Mouse (Mus musculus) cerebellum, adult 8-10 months (tissue): ENCODE results near the gene Pth2r.

Source experiments
- DNase-seq: peaks from one replicate; pipeline ENCODE4 v3.0.0; 2022

The Pth2r gene

DNA sequence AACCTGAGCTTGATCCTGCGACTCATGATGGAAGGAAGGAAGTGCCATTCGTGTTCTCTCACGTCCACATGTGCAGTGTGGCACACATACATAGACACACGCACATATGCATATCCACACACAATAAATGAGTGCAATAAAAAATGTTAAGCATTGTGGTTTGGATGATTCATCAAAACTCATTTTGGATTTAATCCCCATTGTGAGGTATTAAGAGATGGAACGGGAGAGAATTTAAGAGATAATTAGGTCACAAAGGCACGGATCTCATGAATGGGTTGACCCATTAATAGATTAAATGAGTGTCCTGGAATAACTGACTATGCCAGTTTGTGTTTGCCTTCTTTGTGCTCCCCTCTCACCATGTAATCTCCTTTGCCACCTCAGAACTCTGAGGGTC lies at the start of gene Pth2r:
Gene Pth2r (plus strand): TSS at position 301 of the 400 bp plus-strand sequence.
- no peak for DNase-seq

DNA sequence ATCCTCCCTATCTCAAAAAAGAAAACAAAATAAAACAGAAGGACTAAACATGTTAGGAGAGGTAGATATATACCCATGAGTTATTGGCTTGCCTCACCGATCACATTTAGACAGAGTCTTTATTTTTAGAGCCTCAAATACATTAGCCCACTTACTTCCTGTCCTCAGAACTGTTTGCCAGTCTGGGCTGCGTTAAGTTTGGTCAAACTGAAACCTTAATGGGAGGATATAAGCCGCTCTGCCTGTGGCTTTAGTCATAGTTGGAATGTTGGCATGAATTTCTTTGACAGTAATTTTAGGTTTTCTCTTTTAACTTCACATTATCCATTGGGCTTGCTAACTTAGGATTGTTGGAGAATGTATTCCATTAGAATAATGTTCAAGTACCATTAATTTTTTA lies 44.1 kb upstream of the Pth2r start:
- DNase-seq = no peak

DNA sequence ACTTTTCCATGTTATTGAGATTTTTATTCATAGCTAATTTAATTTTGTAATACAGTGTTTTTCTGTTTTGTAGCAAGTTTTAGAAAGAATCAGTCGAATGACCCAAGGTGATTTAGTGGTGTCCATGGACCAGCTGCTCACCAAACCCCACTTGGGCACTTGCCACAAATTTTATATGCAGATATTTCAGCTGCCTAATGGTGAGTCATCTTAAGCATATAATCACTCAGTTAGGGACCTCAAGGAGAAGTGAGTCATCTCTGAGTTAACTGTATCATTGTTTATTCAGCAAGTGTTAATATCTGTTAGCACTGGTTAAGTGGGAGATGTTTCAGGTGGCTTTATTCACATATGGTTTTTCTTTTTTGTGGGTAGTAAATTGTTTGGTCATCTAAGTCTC lies 36.2 kb upstream of the Pth2r start:
- DNase-seq = no peak

DNA sequence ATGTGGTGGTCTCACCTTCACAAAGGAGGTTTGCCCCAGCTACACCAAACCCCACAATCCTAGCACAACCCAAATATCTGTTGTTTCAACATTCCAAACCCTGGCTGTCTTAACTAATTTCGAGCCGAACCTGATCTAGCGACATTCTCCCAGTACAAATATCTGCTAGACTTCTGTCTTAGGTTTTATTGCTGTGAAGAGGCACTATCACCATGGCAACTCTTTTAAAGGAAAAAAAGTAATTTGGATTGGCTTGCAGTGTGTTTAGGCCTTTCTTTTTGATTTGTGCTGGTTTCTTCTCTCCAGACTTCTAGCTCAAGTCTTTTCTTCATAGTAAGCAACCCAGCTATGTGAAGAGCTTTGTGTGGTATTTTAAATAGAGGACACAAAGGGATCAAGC lies 1.4 kb upstream of the Pth2r start:
- no peak for DNase-seq

DNA sequence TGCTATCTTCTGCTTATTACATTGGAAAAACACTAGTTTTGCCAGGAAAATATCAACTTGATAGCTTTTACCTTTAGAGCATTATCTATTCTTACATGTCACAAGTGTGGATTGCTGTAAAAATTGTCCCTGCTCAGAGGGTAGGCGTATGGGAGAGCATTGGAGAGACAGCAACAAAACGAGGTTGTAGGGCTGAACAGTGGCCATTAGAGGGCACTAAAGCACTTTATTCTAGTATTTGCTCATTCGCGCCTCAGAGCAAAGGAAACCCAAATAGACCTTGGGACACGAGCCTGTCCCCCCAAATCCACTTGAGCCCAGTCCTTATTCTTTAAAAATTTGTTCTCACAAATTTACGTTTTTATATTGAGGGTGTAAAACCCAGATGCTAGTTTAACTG lies 910 bp downstream of the Pth2r start:
- DNase-seq = peak; percentile 57

DNA sequence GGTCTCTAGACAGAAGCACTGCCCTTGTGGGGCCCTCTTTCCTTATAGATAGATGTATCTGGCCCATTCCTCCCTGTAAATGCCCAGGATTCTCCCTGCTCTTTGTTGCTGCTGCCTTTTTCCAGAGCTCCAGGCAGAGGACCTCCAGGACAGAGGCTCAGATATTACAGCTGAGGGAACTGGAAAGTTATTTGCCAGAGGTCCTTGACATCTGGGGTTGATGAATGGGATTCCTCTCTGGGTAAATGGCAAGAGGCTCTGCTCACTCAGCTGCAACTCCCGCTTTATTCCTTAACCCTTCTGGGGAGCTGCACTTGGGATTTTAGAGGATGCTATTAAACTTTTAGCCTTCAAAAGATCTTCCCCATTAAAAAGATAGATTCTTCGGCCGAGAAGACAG lies 26.6 kb downstream of the Pth2r start:
- no peak for DNase-seq

DNA sequence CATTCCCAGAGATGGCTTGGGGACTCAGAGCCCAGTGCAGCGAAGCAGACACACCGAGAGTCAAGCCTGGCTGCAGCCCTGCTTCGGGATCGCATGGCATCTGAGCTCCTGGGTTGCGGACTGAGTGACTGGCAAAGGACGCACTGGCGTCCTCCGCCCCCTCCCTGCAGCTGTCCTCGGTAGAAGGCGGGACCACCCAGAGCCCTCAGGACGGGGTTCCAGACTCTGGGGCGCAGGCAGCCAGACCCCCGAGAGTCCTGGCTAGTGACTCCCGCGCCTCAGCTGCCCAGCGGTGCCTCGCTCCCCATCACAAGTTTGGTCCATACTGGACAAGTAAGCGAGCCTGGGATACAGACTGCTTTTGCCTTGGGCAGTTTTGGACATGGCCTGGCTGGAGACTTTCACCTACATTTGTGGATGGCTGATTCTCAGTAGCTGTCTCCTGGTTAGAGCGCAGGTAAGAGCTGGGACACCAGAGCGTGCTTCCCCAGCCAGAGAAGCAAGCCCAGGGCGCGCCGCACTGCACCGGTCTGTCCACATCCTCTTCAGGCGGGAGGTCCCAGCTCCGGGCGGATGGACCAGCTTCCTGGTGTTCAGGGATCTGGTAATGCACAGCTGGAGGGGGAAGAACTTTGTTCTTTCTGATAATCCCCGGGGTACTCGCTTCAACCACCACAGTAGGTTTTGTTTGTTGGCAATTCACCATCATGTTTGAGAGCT lies 29.5 kb downstream of the Pth2r start:
- peak; percentile 13 for DNase-seq

DNA sequence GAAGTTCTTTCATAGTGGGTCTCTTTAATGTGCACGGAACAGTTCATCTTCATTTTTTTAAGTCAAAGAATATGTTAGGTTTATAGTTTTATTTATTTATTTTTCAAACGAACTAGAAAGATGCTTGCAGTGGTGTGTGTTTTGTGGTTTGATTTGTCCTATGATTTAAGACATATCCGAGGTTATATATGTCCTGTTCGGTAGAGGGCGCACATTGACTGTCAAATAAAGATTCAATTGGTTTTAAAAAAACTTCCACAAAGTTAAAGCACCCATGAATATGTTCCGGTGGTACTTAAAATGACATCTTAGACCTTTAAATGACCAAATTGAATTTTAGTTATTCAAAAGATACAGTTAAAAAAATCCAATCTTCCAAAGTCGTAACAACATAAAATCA lies 30.3 kb downstream of the Pth2r start:
- DNase-seq = peak; percentile 62

DNA sequence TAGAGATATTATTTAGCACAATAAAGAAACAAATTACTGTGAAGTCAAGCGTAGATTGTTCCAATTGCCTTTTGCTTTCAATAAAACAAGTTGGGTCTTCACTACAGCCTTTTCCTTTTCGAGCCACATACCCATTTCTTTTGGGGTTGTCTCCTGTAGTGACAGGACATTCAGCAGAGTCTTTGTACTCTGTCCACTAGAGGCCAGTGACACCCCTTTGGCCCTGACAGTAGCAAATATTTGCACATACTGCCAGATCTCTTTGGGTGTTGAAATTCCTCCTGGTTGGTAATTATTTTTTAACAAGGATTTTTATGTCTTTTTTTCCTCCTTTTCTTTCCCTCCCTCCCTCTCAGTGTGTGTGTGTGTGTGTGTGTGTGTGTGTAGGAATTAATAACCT lies 31.0 kb downstream of the Pth2r start:
- DNase-seq = no peak

DNA sequence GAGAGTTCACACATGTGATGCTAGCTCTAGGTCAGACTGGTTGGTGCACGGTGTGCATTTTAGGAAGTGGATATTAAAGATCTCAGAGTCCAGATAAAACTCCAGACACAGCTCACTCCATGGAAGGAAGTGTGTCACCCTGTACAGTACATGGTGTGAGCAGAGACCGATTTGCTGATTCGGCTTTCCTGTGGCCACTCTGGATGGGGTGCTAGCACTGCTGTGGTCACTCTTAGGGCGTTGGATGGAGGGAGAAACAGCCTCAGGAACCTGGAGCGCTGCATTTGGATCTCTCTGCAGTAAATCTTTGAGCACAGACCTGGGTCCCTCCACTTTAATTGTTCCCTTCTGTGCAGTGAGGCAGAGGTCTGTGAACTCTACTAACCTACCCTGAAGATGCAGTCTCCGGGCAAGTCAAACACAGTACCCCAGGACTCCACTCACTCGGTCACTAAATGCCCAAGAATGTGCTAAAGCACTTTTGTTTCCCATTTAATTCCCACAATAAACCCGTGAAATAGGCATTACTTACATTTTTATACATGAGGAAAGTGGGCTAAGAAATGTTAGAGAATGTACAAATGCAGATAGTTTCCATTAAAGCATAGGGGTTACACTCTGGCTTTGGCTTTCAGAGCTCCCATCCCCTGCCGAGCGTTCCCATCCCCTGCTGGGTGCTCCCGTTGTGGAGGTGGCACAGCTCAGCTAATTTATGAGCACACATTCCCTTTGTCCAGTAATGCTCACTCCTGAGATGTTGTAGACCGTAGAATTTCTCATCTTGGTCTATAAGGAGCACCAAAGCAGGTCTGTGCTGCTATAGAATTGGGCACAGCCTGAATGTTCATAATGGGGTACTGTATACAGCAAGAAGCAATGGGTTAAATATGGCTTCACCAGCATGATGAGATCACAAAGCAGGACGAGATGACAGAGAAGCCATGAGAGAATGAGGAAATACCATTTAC lies 32.5 kb downstream of the Pth2r start:
- DNase-seq = no peak

DNA sequence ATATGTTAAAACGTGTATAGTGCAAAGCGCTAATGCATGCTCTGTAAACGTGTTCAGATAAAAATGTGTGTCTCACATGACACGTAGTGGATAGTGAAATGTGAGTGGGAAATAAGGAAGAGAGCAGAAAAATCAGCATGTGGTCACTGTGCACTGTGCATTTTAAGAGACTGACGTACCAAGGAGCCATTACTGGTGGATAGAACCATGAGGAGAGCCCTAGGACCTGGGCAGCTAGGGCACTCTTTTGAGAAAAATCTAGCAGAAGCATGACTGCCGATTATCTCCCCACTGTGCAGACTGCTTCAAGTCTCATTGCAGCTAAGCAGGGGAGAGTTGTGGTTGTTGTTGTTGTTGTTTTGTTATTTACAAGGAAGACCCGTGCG lies 33.2 kb downstream of the Pth2r start:
- DNase-seq = no peak

DNA sequence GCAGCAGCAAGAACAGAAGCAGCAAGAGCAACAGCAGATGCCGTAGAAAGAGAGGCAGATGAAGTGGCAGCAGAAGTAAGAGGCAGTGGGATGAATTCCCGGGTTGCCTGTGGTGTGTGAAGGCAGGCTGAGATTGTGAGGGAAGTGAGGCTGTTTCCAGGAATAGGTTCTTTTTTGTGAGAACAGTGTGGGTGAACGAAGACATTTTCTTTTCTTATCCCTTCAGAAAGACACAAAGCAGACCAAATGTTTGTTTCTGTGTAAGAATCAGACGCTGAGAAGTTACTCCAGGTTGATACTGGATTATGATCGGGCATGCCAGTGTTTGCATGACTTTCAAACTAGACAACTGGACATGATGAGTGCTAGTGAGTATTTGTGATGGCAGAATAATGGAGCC lies 52.2 kb downstream of the Pth2r start:
- no peak for DNase-seq

DNA sequence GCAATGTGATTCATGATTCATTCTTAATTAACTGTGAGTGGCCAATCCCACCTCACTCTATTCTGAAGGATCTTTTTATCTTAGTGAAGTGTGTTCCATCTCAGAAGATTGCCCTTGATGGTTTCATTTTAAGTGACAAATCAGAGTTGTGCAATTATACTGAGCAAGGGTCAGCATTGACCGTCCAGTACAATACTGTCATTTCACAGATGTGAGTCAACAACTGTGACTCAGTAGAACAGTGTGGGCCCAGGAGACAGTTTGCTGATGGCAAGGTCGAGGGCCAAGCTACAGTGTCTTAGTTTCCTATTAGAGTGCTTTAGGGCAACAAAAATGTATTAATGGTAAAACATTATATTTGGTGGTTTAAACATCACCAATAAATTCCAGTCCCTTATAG lies 55.9 kb downstream of the Pth2r start:
- DNase-seq = no peak

DNA sequence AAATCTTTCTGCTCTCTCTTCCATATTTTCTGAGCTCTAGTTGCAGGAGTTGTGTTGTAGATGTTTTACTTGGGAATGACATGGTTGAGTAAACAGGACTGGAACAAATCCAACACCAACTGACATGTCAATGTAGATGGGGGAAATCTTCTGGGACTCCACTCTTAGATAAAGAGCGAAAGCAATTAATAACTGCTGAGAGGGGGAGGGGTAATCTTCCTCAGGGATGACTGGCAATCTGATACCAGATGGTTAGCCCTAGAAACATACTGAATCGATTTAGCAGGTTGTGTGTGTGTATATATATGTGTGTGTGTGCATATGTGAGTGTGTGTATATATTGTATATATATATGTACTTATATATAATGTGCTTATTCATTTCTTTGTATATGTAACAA lies 58.4 kb downstream of the Pth2r start:
- no peak for DNase-seq

DNA sequence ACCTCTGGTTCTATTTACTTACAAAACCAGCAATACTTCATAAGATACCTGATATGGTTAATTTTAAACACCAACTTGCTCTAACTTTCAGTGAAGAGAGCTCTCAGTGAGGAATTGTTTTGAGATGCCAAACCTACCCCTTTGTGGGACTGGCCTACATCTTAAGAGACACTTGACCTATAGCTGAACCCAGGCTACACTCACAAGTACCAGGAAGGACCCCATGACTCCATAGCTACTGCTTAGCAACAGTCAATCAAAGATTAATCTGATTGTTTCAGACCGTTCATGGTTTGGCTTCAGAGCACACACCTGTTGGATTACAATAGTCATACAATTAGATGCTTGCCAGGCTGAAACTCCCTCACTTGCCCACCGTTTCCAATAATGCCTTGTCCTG lies 71.1 kb downstream of the Pth2r start:
- DNase-seq = no peak

DNA sequence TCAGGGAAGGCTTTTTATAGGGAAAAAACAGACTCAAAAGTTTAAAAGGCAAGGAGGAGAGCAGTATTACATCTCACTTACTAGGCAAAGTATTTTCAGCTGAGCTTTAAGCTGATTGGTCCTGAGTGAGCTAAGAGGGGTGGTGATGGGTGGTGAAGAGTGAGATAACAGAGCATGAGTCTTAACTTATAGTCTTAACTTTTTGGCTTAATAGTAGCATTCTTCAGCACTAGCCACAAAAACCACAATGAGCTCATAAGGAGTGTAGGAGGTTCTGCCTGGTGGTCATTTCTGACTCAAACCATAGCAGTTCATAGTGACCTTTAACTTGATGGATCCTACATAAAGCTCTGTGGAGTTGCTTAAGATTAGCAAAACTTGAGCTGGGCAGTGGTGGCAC lies 72.3 kb downstream of the Pth2r start:
- no peak for DNase-seq

DNA sequence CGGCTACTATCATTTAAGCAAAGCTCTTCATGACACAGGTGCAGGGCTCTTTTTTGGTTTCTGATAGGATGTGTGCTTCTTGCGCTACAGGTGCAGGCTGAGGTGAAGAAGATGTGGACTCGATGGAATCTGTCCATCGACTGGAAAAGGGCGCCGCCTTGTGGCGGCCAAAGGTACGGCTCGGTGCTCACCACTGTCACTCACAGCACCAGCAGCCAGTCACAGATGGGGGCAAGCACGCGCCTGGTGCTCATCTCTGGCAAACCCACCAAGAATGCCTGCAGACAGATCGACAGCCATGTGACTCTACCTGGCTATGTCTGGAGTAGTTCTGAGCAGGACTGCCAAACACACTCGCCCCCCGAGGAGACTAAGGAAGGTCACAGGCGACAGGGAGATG lies 106.5 kb downstream of the Pth2r start:
- peak; percentile 16 for DNase-seq

DNA sequence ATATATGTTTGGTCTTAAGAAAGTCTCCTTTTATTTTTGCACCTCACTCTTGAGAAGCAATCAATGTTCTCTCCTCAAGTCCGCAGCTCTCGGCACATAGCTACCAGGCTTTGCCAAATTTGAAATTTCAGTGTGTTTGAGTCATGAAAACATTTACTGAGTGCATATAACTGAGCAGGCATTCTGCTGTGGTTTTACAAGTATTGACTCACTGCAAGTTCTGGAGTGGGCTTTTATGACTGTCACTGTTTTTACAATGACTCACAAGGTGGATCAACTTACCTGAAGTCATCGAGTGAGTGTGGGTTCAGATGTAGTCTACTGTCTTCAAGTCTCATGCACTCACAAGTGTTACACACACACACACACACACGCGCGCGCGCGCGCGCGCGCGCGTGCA lies 107.8 kb downstream of the Pth2r start:
- no peak for DNase-seq

DNA sequence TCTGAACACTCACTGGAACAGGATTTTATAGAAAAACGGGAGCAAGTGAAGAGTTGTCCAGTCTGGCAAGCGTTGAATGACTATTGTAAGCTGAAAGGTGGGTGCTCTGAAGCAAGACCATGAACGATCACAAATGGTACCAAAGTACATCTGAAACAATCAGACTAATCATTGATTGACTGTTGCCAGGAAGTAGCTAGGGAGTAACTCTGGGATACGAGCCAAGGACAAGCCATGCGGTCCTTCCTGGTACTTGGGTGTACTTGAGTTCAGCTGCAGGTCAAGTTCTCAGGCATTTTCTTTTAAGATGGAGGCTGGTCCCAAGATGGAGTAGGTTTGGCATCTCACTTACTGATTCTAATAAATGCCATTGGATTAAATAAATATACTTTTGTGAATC lies 125.6 kb downstream of the Pth2r start:
- DNase-seq = no peak

DNA sequence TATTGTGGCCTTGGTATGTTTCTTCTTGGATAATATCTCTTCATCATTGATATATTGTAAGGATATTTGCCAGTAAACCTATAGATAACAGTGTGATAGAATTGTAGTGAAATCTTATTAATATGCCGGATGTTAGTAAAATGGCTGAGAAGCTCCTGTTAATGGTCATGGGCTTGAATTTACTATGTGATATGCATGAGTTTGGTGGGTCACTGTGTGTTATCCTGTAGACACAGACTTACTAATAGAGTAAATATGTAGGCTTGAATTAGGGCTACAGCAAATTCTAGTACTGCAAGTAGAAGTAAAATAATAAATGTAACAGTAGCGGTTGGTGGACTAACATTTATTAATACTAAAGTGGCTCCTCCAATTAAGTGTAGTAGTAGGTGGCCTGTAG lies 139.1 kb downstream of the Pth2r start:
- DNase-seq = no peak

DNA sequence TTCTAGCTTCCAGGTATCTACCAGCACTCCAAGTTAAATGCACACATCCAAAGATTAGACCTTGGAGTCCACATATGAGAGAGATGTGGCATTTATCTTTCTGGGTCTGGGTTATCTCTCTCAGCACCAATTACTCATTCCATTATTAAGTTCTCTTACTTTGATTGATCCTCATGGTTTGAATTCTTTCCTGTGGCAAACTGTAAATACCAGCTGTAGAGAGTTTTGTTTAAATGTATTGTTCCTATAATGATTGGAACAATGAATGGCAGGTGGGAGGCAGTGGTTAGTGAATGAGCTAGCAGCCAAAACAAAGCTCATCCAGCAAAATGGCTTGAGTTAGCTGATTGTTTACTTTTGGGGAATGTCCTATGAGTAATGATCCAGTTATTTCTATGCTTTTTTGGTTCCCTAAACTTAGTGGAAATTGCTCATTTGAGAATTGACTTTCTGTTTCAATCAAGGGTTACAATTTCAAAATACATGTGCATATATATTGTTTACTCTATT lies 140.7 kb downstream of the Pth2r start:
- no peak for DNase-seq
